Mouse (Mus musculus) neural tube, embryonic 14.5 days (tissue): ENCODE measurements at regions not wholly inside any gene's neighbourhood (a gene's known extent, or its start where the extent isn't known, plus 50 kb on each side); places are given as distances from the start of the nearest gene placed in this dataset.

ENCODE experiments used
- ATAC-seq: fragments of 200-750 bp; cut with Nextera tagmentation; 2 replicates; pipeline ENCODE4 v1.8.0; 2017; ENCODE audit warnings: low read depth, mild to moderate bottlenecking, moderate TSS enrichment, moderate library complexity
- H3K27ac ChIP-seq: fragments of 300-500 bp; sonication (generic); 2 replicates; pipeline ENCODE4 v1.5.1; 2014; ENCODE audit warnings: low read depth, mild to moderate bottlenecking, control low read depth, low read length, moderate library complexity, mixed read lengths
- H3K27me3 ChIP-seq: fragments of 300-500 bp; sonication (generic); 2 replicates; pipeline ENCODE4 v1.6.1; 2014; ENCODE audit warnings: low read length; ENCODE audit not compliant: control insufficient read depth, insufficient read depth
- H3K36me3 ChIP-seq: fragments of 300-500 bp; sonication (generic); 2 replicates; pipeline ENCODE4 v1.6.1; 2014; ENCODE audit warnings: low read length, mixed read lengths; ENCODE audit not compliant: control insufficient read depth, insufficient read depth
- H3K4me1 ChIP-seq: fragments of 300-500 bp; sonication (generic); 2 replicates; pipeline ENCODE4 v1.6.1; 2014; ENCODE audit warnings: low read length; ENCODE audit not compliant: control insufficient read depth, insufficient read depth
- H3K4me2 ChIP-seq: fragments of 300-500 bp; sonication (generic); 2 replicates; pipeline ENCODE4 v1.6.1; 2014; ENCODE audit warnings: mild to moderate bottlenecking, low read depth, low read length, control low read depth
- H3K4me3 ChIP-seq: fragments of 300-500 bp; sonication (generic); 2 replicates; pipeline ENCODE4 v1.5.1; 2014; ENCODE audit warnings: low read depth, low read length, control low read depth, mixed read lengths
- H3K9ac ChIP-seq: fragments of 300-500 bp; sonication (generic); replicated peaks from 2 replicates; pipeline ENCODE4 v1.6.1; 2014; ENCODE audit warnings: low read depth, mild to moderate bottlenecking, control low read depth, low read length, mixed read lengths
- H3K9me3 ChIP-seq: fragments of 300-500 bp; sonication (generic); 2 replicates; pipeline ENCODE4 v1.6.1; 2016; ENCODE audit warnings: low read length; ENCODE audit not compliant: control insufficient read depth
- WGBS: fragments of 180-500 bp; shearing (Covaris S2); extraction: QIAGEN DNeasy Blood & Tissue Kit; methylation state at CpG from one replicate; pipeline ENCODE4 v1.1.7; 2014; 5-methylcytosine and 5-hydroxymethylcytosine counted together

DNA sequence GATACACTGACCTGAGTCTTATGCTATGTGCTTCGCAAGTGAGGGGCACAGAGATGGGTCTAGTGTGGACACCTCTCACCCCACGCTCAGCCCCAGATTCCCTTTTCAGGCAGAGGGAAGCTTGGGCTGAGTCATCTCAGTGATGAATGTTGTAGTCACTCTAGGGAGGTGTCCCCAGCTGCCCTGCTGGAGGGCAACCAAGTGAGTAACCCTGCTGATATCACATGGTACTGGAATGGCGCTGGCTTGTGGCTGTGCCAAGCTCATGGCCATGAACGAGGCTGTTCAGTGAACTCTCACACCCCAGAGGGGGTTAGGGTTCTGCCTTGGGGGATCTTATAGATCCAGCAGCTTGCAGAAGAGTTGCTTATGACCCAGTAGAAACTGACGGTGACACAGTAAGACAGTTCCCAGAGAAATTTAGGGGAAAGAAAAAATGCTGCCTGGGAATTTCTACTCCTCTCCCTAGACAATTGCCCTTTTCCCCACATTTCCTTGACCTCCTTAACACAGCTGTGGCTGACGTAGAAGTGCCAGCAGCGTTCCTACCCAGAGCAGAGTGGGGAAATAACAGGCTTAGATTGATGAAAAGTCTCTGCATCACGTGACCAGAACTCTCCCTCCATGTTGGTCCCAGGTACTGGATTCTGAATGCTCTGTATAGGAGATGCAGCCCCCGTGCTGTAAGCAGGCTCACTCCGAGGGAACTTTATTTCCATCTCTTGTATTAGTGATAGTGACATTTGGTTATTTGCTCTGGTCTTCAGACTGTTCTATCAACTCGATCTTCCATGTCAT is 107.6 kb upstream of the Dusp10 start:
- Histone ChIP-seq H3K4me2 (no peak overlapping the region), H3K9me3 (no peaks in the 10 kb centered on the region), H3K27ac (no peak overlapping the region), H3K4me1 (no peaks in the 10 kb centered on the region), H3K36me3 (no peaks in the 10 kb centered on the region), H3K27me3 (no peaks in the 10 kb centered on the region), H3K4me3 (no peak overlapping the region), H3K9ac (no peak overlapping the region)
- no peak for ATAC-seq
- WGBS, result 84% methylated on average over 11 of the region's 11 CpGs

DNA sequence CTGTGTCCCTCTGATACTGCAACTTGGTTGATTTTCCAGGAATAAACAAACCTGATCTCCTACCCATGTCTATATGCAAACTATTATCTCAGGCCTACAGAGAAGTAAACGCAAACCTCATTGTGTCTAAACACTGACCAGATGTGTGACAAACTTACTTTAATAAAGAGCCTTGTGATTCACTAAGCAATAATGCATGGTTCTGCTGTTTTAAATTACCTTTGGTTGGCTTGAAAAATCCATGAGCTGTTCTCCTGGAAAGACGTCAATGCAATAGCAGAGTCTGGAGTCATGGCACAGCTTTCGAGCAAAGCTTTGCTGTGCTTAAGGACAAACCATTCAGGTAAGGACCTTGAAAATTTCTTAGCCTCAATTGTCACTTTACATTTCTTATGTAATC is 95.4 kb upstream of the Dusp10 start:
- no peaks in the 10 kb centered on the region for H3K27me3 ChIP-seq
- H3K9me3 ChIP-seq, result no peaks in the 10 kb centered on the region
- no peak overlapping the region for H3K4me3 ChIP-seq
- no peak overlapping the region for H3K9ac ChIP-seq
- H3K4me1 ChIP-seq, result no peaks in the 10 kb centered on the region
- WGBS, result 93% methylated on average over 3 of the region's 3 CpGs
- no peak overlapping the region for H3K27ac ChIP-seq
- H3K36me3 ChIP-seq, result no peaks in the 10 kb centered on the region
- ATAC-seq, result no peak
- H3K4me2 ChIP-seq, result no peak overlapping the region

DNA sequence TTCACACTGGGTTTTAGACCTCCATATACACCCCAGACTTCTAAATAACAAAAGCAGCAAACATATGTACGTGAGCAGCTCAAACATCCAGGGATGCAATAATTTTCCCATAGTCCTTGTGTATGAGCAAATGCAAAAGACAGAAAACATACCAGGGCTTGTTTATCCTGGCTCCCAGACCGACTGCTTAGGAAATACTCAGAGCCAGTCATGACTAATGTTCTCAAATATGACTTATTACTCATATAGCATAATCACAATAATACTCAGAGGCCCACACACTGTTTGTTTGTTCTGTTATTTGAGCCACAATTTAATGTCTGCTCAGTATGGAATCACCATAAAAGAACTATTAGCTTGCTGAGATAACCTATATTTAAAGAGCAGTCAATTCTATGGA is 91.8 kb upstream of the Dusp10 start:
- no peaks in the 10 kb centered on the region for H3K36me3 ChIP-seq
- H3K9ac ChIP-seq, result no peak overlapping the region
- no peaks in the 10 kb centered on the region for H3K27me3 ChIP-seq
- no peak for ATAC-seq
- 76% methylated on average over 2 of the region's 2 CpGs for WGBS
- H3K4me3 ChIP-seq, result no peak overlapping the region
- H3K27ac ChIP-seq, result no peak overlapping the region
- no peak overlapping the region for H3K4me2 ChIP-seq
- H3K4me1 ChIP-seq, result no peaks in the 10 kb centered on the region
- H3K9me3 ChIP-seq, result no peaks in the 10 kb centered on the region

DNA sequence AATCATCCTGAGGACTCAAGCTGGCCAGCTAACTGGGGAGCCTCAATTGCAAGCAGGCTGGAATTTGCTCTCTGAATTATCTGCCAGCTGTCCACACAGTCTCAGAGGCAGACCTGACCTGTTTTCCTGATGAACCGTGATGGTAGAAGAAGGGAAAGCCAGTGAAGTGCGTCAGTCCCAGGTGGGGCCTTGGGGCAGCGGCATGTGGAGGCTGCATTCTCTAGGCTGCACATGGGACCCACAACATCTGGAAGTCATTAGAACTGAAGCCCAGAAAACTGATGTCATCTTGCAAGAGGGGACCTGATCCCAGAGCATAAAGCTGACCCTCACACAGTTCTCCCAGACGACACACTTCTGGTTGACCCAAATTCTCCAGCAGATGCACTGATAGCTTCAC is 84.6 kb upstream of the Dusp10 start:
- H3K9me3 ChIP-seq, result no peaks in the 10 kb centered on the region
- no peaks in the 10 kb centered on the region for H3K36me3 ChIP-seq
- WGBS, result 87% methylated on average over 4 of the region's 4 CpGs
- no peak overlapping the region for H3K4me2 ChIP-seq
- no peaks in the 10 kb centered on the region for H3K4me1 ChIP-seq
- no peak overlapping the region for H3K27ac ChIP-seq
- no peak overlapping the region for H3K9ac ChIP-seq
- no peak overlapping the region for H3K4me3 ChIP-seq
- H3K27me3 ChIP-seq, result no peaks in the 10 kb centered on the region
- no peak for ATAC-seq

DNA sequence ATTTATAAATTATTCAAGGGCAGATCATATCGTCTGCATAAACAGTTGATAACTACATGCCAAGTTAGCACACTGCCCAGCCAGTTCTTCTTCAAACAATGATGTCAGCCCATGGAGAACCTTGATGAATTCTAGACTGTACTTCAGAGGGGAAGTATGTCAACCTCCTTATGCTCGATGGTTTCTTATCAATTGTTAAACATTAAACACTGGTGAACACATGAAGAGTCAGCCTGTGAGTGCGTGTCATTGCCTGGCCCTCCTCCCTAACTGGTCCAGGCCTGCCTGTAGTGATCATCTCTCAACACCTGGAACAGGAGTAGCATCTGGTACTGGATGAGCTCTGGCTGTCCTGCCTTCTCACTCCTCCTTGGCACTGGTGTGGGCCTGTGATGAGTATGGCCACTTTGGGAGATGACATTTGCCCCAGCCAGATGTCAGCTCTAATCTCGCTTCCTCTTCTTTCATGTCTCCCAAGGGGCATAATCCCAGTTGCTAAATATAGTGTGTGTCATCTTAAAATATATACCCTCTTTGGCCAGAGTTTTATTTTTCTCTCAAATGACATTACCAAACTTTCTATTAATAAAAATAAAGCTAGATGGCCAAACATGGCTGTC is 82.6 kb upstream of the Dusp10 start:
- Histone ChIP-seq H3K4me2 (no peak overlapping the region), H3K27ac (no peak overlapping the region), H3K4me1 (no peaks in the 10 kb centered on the region), H3K9me3 (no peaks in the 10 kb centered on the region), H3K9ac (no peak overlapping the region), H3K27me3 (no peaks in the 10 kb centered on the region), H3K36me3 (no peaks in the 10 kb centered on the region), H3K4me3 (no peak overlapping the region)
- WGBS, result 83% methylated on average over 4 of the region's 4 CpGs
- no peak for ATAC-seq

DNA sequence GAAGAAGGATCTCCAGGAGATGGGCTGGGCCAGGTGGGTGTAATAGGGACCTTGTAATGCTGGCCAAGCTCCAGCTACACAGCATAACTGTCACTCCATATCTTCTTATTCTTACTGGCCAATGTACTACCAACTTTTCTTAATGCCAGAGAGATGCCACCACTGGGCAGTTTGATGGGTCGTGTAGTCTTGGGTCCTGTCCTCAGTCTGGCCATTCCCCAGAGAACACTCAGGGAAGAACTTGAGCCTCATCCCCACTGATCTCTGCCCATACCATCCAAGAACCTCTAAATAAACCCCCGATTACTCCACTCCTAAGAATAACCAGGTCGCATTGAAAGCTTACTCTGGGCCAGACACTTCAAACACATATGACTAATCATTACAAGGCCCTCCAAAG is 82.0 kb upstream of the Dusp10 start:
- Histone ChIP-seq H3K9me3 (no peaks in the 10 kb centered on the region), H3K36me3 (no peaks in the 10 kb centered on the region)
- 78% methylated on average over 3 of the region's 3 CpGs for WGBS

DNA sequence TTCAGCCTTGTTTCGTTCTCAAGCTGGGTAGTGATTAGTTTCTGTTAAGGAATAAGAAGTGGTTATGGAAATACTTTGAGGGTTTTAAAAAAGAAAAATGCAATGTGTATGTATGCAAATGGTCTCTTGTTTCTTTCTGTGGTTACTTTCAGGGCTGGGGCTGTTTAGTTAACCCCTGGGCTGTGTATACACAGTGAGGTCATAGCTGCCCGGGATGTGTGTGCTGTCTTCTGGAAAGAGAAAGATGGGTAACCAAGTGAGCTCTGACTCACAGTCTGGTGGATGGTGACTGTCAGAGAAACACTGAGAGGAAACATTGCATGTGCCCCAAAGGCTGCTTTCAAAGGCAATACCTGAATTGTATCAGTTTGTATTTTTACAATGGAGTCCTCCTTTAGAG is 79.3 kb upstream of the Dusp10 start:
- 92% methylated on average over 2 of the region's 2 CpGs for WGBS
- ATAC-seq, result no peak
- no peaks in the 10 kb centered on the region for H3K27me3 ChIP-seq
- no peak overlapping the region for H3K4me3 ChIP-seq
- no peaks in the 10 kb centered on the region for H3K4me1 ChIP-seq
- no peak overlapping the region for H3K27ac ChIP-seq
- H3K9ac ChIP-seq, result no peak overlapping the region
- no peaks in the 10 kb centered on the region for H3K36me3 ChIP-seq
- H3K9me3 ChIP-seq, result peaks cover 2% of the 10 kb centered on the region; the same call in 1 of the 2 replicates
- H3K4me2 ChIP-seq, result no peak overlapping the region

More for the DNA sequence above, 82.0 kb upstream of the Dusp10 start:
- no peaks in the 10 kb centered on the region for H3K4me1 ChIP-seq
- H3K4me2 ChIP-seq, result no peak overlapping the region
- no peak overlapping the region for H3K27ac ChIP-seq
- ATAC-seq, result no peak
- H3K9ac ChIP-seq, result no peak overlapping the region
- no peak overlapping the region for H3K4me3 ChIP-seq
- H3K27me3 ChIP-seq, result no peaks in the 10 kb centered on the region

DNA sequence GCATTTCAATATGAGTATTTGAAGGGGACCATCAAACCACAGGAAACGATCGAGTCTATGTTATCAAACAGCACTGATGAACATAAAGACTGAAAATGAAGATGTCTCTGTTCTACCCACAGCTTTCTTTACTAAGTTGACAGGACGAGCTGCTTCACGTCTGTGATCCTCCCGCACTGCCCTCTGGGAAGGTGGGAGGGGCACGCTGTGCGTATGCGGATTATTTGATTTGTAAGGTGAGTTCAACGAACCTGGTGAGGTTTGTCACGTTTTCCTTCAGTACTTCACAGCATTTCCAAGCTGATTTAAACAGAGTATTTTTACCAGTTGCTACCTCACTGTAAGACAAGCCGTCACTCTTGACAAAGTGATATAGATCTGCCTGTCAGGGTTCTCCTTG is 75.9 kb upstream of the Dusp10 start:
- Histone ChIP-seq H3K27ac (no peak overlapping the region), H3K4me3 (no peak overlapping the region), H3K4me1 (no peaks in the 10 kb centered on the region), H3K4me2 (no peak overlapping the region), H3K27me3 (no peaks in the 10 kb centered on the region), H3K9me3 (peaks cover 2% of the 10 kb centered on the region; the same call in 1 of the 2 replicates), H3K36me3 (no peaks in the 10 kb centered on the region), H3K9ac (no peak overlapping the region)
- no peak for ATAC-seq
- 92% methylated on average over 11 of the region's 11 CpGs for WGBS

DNA sequence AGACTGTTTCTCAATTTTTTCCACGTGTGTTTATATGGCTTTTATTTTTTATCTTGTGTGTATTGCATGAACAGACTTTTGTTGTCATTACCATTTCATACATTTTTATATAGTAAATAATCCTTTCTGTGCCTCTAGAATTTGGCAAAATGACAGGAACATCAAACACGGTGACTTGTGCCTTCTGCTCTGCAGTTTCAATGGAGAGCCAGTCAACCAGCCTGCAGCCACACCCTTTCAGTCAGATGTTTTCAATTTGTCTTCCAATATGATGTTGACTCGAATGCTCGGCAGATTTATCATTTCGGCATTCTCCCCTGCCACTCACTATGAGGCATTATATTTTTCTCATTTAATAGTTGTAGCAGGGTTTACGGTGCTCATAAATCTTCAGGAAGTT is 74.7 kb upstream of the Dusp10 start:
- no peak overlapping the region for H3K27ac ChIP-seq
- ATAC-seq, result no peak
- peaks cover 2% of the 10 kb centered on the region; the same call in 1 of the 2 replicates for H3K9me3 ChIP-seq
- no peaks in the 10 kb centered on the region for H3K36me3 ChIP-seq
- WGBS, result 85% methylated on average over 6 of the region's 6 CpGs
- no peaks in the 10 kb centered on the region for H3K4me1 ChIP-seq
- no peak overlapping the region for H3K9ac ChIP-seq
- no peaks in the 10 kb centered on the region for H3K27me3 ChIP-seq
- no peak overlapping the region for H3K4me3 ChIP-seq
- H3K4me2 ChIP-seq, result no peak overlapping the region
